Mouse (Mus musculus) embryonic fibroblast, embryonic 13.5 days (primary cell): ENCODE measurements around the gene Zscan2.

ENCODE experiments used
- CTCF ChIP-seq: IDR thresholded peaks from 2 replicates; pipeline ENCODE4 v1.5.1; 2011; ENCODE audit warnings: mild to moderate bottlenecking, control low read depth, low read length, moderate library complexity, borderline replicate concordance; ENCODE audit not compliant: insufficient read depth
- POLR2A ChIP-seq: IDR thresholded peaks from 2 replicates; pipeline ENCODE4 v1.6.1; 2011; ENCODE audit warnings: low read depth, mild to moderate bottlenecking, control low read depth, low read length, moderate library complexity

DNA sequence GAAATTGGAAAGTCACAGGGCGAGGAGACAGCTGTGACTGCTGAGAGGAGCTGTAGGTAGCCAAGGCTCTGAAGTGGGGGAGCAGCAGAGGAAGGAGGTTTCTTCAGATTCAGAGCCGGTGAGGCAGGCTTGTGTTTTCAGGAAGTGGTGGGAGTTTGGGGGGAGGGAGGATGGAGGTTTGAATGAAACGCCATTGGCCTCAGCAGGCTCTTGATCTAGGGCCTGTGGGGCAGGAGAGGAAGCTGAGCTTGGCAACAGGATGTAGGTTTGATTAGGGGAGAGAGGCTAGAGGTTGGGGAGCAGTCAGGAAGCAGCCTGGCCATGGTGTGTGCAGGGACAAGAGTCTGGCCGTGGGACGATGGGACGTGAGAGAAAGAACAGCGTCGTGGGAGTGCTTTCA is 4.1 kb downstream of the Zscan2 start:
- TF ChIP-seq POLR2A (no peak), CTCF (no peak)
